10 mouse cellular contexts compared by ENCODE assay signal in genomic region chr17:33822436-33822959, GRCm38 (mm10). TPM values are rescaled to one million over a fixed set of nuclear protein-coding genes. Genes with fewer than 3 reads are reported as not detected.
DNase-seq lines count a peak whose midpoint lies in the region; ATAC-seq lines count a peak whose summit lies in the region.
"Had no signal": no experiment of that assay in that cellular context is flagged by ENCODE, and none has a peak within 500 bp of the region (broad histone marks: within the 10 kb centered on the region; RNA-seq: fewer than 3 reads in every experiment).

No protein-coding gene starts in this region.

- peaks cover 49% of the 10 kb centered on the region for H3K36me3 ChIP-seq in heart, embryonic 12.5 days
- H3K36me3 ChIP-seq in embryonic facial prominence, embryonic 14.5 days (ENCODE audit: control insufficient read depth, insufficient read depth, low read length) = peaks cover 52% of the 10 kb centered on the region
- peaks cover 58% of the 10 kb centered on the region for H3K36me3 ChIP-seq in liver, embryonic 12.5 days

- no peak overlapping the region for H3K27ac ChIP-seq in heart, embryonic 12.5 days (ENCODE audit: poor library complexity, severe bottlenecking)
- H3K27ac ChIP-seq in embryonic facial prominence, embryonic 14.5 days (replicated peaks; ENCODE audit: low read depth, low read length) = no peak overlapping the region
- no peak overlapping the region for H3K27ac ChIP-seq in liver, embryonic 12.5 days

- no peaks in the 10 kb centered on the region for H3K27me3 ChIP-seq in heart, embryonic 12.5 days (replicated peaks)
- H3K27me3 ChIP-seq in embryonic facial prominence, embryonic 14.5 days (replicated peaks; ENCODE audit: control insufficient read depth, insufficient read depth, low read length) = no peaks in the 10 kb centered on the region
- H3K27me3 ChIP-seq in liver, embryonic 12.5 days (replicated peaks) = no peaks in the 10 kb centered on the region

- no peaks in the 10 kb centered on the region for H3K9me3 ChIP-seq in heart, embryonic 12.5 days (replicated peaks)
- no peaks in the 10 kb centered on the region for H3K9me3 ChIP-seq in embryonic facial prominence, embryonic 14.5 days (ENCODE audit: control insufficient read depth, low read length)
- H3K9me3 ChIP-seq in liver, embryonic 12.5 days (replicated peaks) = no peaks in the 10 kb centered on the region

- H3K4me1 ChIP-seq in heart, embryonic 12.5 days (replicated peaks) = peaks cover 41% of the 10 kb centered on the region
- peaks cover 19% of the 10 kb centered on the region for H3K4me1 ChIP-seq in embryonic facial prominence, embryonic 14.5 days (ENCODE audit: control insufficient read depth, insufficient read depth, low read length)
- H3K4me1 ChIP-seq in liver, embryonic 12.5 days = peaks cover 66% of the 10 kb centered on the region

- WGBS in heart, embryonic 12.5 days = 86% methylated on average over 1 of the region's 1 CpGs
- 75% methylated on average over 1 of the region's 1 CpGs for WGBS in embryonic facial prominence, embryonic 14.5 days
- 77% methylated on average over 1 of the region's 1 CpGs for WGBS in liver, embryonic 12.5 days (ENCODE audit: insufficient replicate concordance)

- no peak for ATAC-seq in heart, embryonic 12.5 days (ENCODE audit: insufficient number of reproducible peaks, low FRiP score)
- no peak for ATAC-seq in embryonic facial prominence, embryonic 14.5 days (ENCODE audit: low read depth)
- no peak for ATAC-seq in liver, embryonic 12.5 days

- H3K4me2 ChIP-seq in heart, embryonic 12.5 days = no peak overlapping the region; the same call in 1 of the 2 replicates
- peak overlapping the region; percentile 74; the same call in 1 of the 2 replicates for H3K4me2 ChIP-seq in embryonic facial prominence, embryonic 14.5 days (ENCODE audit: low read depth, low read length)
- peak overlapping the region; percentile 76 for H3K4me2 ChIP-seq in liver, embryonic 12.5 days

- no peak for DNase-seq in heart, adult 9 months (ENCODE audit: low spot score in 2 of 2)
- peak; percentile 16 for DNase-seq in A20 (ENCODE audit: low read depth, low spot score)
- no peak for DNase-seq in embryonic facial prominence, embryonic 14.5 days (ENCODE audit: low spot score)
- DNase-seq in right cerebral cortex, postnatal 14 days = no peak
- no peak for DNase-seq in urinary bladder, adult 18-20 months (ENCODE audit: low spot score in 2 of 2)
- no peak for DNase-seq in gastrocnemius, adult 18-20 months (ENCODE audit: low spot score)
- DNase-seq: cerebellum, adult 2 months; kidney, adult 2 months had no signal

- H3K9ac ChIP-seq in heart, embryonic 12.5 days = no peak overlapping the region
- H3K9ac ChIP-seq in embryonic facial prominence, embryonic 14.5 days (ENCODE audit: low read depth, low read length) = peak overlapping the region; percentile 88
- H3K9ac ChIP-seq in liver, embryonic 12.5 days = peak overlapping the region; percentile 85; the same call in 1 of the 2 replicates

- H3K4me3 ChIP-seq in heart, embryonic 12.5 days = peak overlapping the region; percentile 79; the same call in 1 of the 2 replicates
- peak overlapping the region; percentile 68; the same call in 1 of the 2 replicates for H3K4me3 ChIP-seq in embryonic facial prominence, embryonic 14.5 days (ENCODE audit: low read depth, low read length)
- H3K4me3 ChIP-seq in liver, embryonic 12.5 days = peak overlapping the region; percentile 82

RNA-seq across cellular contexts. Expression of gene Rps28, which starts 1.9 kb away (rescaled TPM):
- 570 and 574 TPM in 2 replicates for polyA plus RNA-seq in heart, embryonic 12.5 days (2016; fragmentation: Nextera tagmentation; extraction: Ambion mirVana)
- polyA plus RNA-seq in embryonic facial prominence, embryonic 14.5 days (2014; fragmentation: Nextera tagmentation; extraction: Ambion mirVana) = 1,198 and 1,307 TPM in 2 replicates
- 689 and 715 TPM in 2 replicates for polyA plus RNA-seq in liver, embryonic 12.5 days (2016; fragmentation: Nextera tagmentation; extraction: Ambion mirVana)
- 100 to 1,000 TPM; 586 to 627 TPM for total RNA-seq in gastrocnemius, adult 18-20 months (2021)

RNA-seq across cellular contexts. Expression of gene Ndufa7, which starts 1.9 kb away (rescaled TPM):
- 431 and 466 TPM in 2 replicates for polyA plus RNA-seq in heart, embryonic 12.5 days (2016; fragmentation: Nextera tagmentation; extraction: Ambion mirVana)
- polyA plus RNA-seq in embryonic facial prominence, embryonic 14.5 days (2014; fragmentation: Nextera tagmentation; extraction: Ambion mirVana) = 479 and 488 TPM in 2 replicates
- polyA plus RNA-seq in liver, embryonic 12.5 days (2016; fragmentation: Nextera tagmentation; extraction: Ambion mirVana) = 296 and 311 TPM in 2 replicates
- total RNA-seq in gastrocnemius, adult 18-20 months (2021) = 100 to 1,000 TPM; 375 to 377 TPM

RNA-seq across cellular contexts. Expression of gene Kank3, which starts 12.2 kb away (rescaled TPM):
- 39.0 and 43.9 TPM in 2 replicates for polyA plus RNA-seq in heart, embryonic 12.5 days (2016; fragmentation: Nextera tagmentation; extraction: Ambion mirVana)
- polyA plus RNA-seq in embryonic facial prominence, embryonic 14.5 days (2014; fragmentation: Nextera tagmentation; extraction: Ambion mirVana) = 38.7 and 39.4 TPM in 2 replicates
- polyA plus RNA-seq in liver, embryonic 12.5 days (2016; fragmentation: Nextera tagmentation; extraction: Ambion mirVana) = 12.6 and 13.2 TPM in 2 replicates
- total RNA-seq in gastrocnemius, adult 18-20 months (2021) = 10 to 100 TPM; 13.4 to 16.6 TPM

RNA-seq across cellular contexts. Expression of gene Cd320, which starts 20.4 kb away (rescaled TPM):
- polyA plus RNA-seq in heart, embryonic 12.5 days (2016; fragmentation: Nextera tagmentation; extraction: Ambion mirVana) = 41.5 and 43.8 TPM in 2 replicates
- polyA plus RNA-seq in embryonic facial prominence, embryonic 14.5 days (2014; fragmentation: Nextera tagmentation; extraction: Ambion mirVana) = 60.5 and 62.3 TPM in 2 replicates
- polyA plus RNA-seq in liver, embryonic 12.5 days (2016; fragmentation: Nextera tagmentation; extraction: Ambion mirVana) = 22.2 and 24.1 TPM in 2 replicates
- total RNA-seq in gastrocnemius, adult 18-20 months (2021) = 10 to 100 TPM; 14.8 to 15.2 TPM

RNA-seq across cellular contexts. Expression of gene Angptl4, which starts 40.9 kb away (rescaled TPM):
- 6.9 and 7.5 TPM in 2 replicates for polyA plus RNA-seq in heart, embryonic 12.5 days (2016; fragmentation: Nextera tagmentation; extraction: Ambion mirVana)
- 35.7 and 52.1 TPM in 2 replicates for polyA plus RNA-seq in embryonic facial prominence, embryonic 14.5 days (2014; fragmentation: Nextera tagmentation; extraction: Ambion mirVana)
- polyA plus RNA-seq in liver, embryonic 12.5 days (2016; fragmentation: Nextera tagmentation; extraction: Ambion mirVana) = 17.3 and 21.0 TPM in 2 replicates
- total RNA-seq in gastrocnemius, adult 18-20 months (2021) = 1 to 10 TPM; 4.3 to 6.6 TPM
